Mouse (Mus musculus): ENCODE results near the gene Olfr1200.

Olfr1200 gene

GRCm38 (mm10) chr2:88770388-88770787 lies at the start of gene Olfr1200:
Gene Olfr1200, minus strand, starts transcription at chr2:88770488.
- no peak for DNase-seq (ENCODE audit: low read depth, low spot score)

GRCm38 (mm10) chr2:88814196-88814595 lies 43.9 kb upstream of the Olfr1200 start, which contains the start of gene Olfr1202:
Gene Olfr1202, plus strand, starts transcription at chr2:88814496.
- DNase-seq (ENCODE audit: low read depth, low spot score), result no peak

- DNase-seq (ENCODE audit: low read depth, low spot score), result no peak
Measured at GRCm38 (mm10) chr2:88792736-88793135, 22.4 kb upstream of the Olfr1200 start, which contains the start of gene Olfr1201. Gene Olfr1201, plus strand, starts transcription at chr2:88793036.

GRCm38 (mm10) chr2:88760369-88760768 lies 9.9 kb downstream of the Olfr1200 start, which contains the start of gene Olfr1199:
Gene Olfr1199, minus strand, starts transcription at chr2:88760469.
- no peak for DNase-seq (ENCODE audit: low read depth, low spot score)

- DNase-seq (ENCODE audit: low read depth, low spot score), result no peak
Measured at GRCm38 (mm10) chr2:88751270-88751669, 19.0 kb downstream of the Olfr1200 start, which contains the start of gene Olfr1198. Gene Olfr1198, minus strand, starts transcription at chr2:88751370.

- no peak for DNase-seq (ENCODE audit: low read depth, low spot score)
Measured at GRCm38 (mm10) chr2:88743379-88743778, 26.9 kb downstream of the Olfr1200 start.

- no peak for DNase-seq (ENCODE audit: low read depth, low spot score)
Measured at GRCm38 (mm10) chr2:88732266-88732665, 38.0 kb downstream of the Olfr1200 start, which contains the start of gene Olfr1197. Gene Olfr1197, minus strand, starts transcription at chr2:88732366.

Data from brain, adult 2 months (tissue).